Mouse (Mus musculus) embryonic facial prominence, embryonic 12.5 days (tissue): ENCODE measurements around the gene Lce1e. TPM values are rescaled to one million over a fixed set of nuclear protein-coding genes. Genes with fewer than 3 reads are reported as not detected.

Experiments
- polyA plus RNA-seq: library from polyadenylated mRNA; unstranded; fragments of >200 nt; fragmentation: Nextera tagmentation; extraction: Ambion mirVana; gene quantifications from 2 replicates; pipeline ENCODE4 v1.2.1, GENCODE M21; 2016

Gene Lce1e
- polyA plus RNA-seq, 1 experiment from 2014 or later, result not detected

Other genes with a start within 250 kb of the Lce1e start
- 0.29 and 0.55 TPM in 2 replicates for gene Sprr1a, start 223.2 kb downstream of the Lce1e start, polyA plus RNA-seq
- not detected in 2 replicates for gene Sprr4, start 208.6 kb downstream of the Lce1e start, polyA plus RNA-seq
- not detected in 2 replicates for gene 2310046K23Rik, start 174.6 kb downstream of the Lce1e start, polyA plus RNA-seq
- not detected in 2 replicates for gene Ivl, start 135.3 kb downstream of the Lce1e start, polyA plus RNA-seq
- not detected in 2 replicates for gene Smcp, start 120.1 kb downstream of the Lce1e start, polyA plus RNA-seq
- not detected in 2 replicates for gene 2210017I01Rik, start 101.6 kb downstream of the Lce1e start, polyA plus RNA-seq
- gene Lce6a, start 87.4 kb downstream of the Lce1e start, polyA plus RNA-seq, result not detected in 2 replicates
- not detected in 2 replicates for gene Lce1a1, start 60.8 kb downstream of the Lce1e start, polyA plus RNA-seq
- not detected in 2 replicates for gene Lce1b, start 52.1 kb downstream of the Lce1e start, polyA plus RNA-seq
- not detected in 2 replicates for gene Lce1a2, start 38.8 kb downstream of the Lce1e start, polyA plus RNA-seq
- gene Lce1c, start 29.8 kb downstream of the Lce1e start, polyA plus RNA-seq, result not detected in 2 replicates
- not detected in 2 replicates for gene Lce1d, start 21.9 kb downstream of the Lce1e start, polyA plus RNA-seq
- gene Lce1f, start 11.3 kb upstream of the Lce1e start, polyA plus RNA-seq, result not detected in 2 replicates
- gene Gm38119, start 30.0 kb upstream of the Lce1e start, polyA plus RNA-seq, result not detected in 2 replicates
- not detected in 2 replicates for gene Lce1g, start 43.3 kb upstream of the Lce1e start, polyA plus RNA-seq
- not detected in 2 replicates for gene Lce1h, start 56.0 kb upstream of the Lce1e start, polyA plus RNA-seq
- not detected in 2 replicates for gene Lce1i, start 69.8 kb upstream of the Lce1e start, polyA plus RNA-seq
- not detected in 2 replicates for gene Lce1j, start 81.4 kb upstream of the Lce1e start, polyA plus RNA-seq
- gene Lce1k, start 98.8 kb upstream of the Lce1e start, polyA plus RNA-seq, result not detected in 2 replicates
- not detected in 2 replicates for gene Kprp, start 118.2 kb upstream of the Lce1e start, polyA plus RNA-seq
- not detected in 2 replicates for gene Lce1l, start 142.2 kb upstream of the Lce1e start, polyA plus RNA-seq
- gene 2310050C09Rik, start 161.1 kb upstream of the Lce1e start, polyA plus RNA-seq, result not detected in 2 replicates
- not detected in 2 replicates for gene Lce3a, start 217.2 kb upstream of the Lce1e start, polyA plus RNA-seq
- gene Lce3b, start 223.9 kb upstream of the Lce1e start, polyA plus RNA-seq, result not detected in 2 replicates
- not detected in 2 replicates for gene Lce3c, start 235.4 kb upstream of the Lce1e start, polyA plus RNA-seq
- not detected in 2 replicates for gene Lce3d, start 248.3 kb upstream of the Lce1e start, polyA plus RNA-seq